9 mouse cellular contexts compared by ENCODE assay signal in genomic region chr2:178629756-178630155, GRCm38 (mm10).
A peak's percentile ranks its signal among the peaks of the same experiment; 100 is the strongest.
DNase-seq lines count a peak whose midpoint lies in the region; ATAC-seq and TF ChIP-seq lines count a peak whose summit lies in the region.
"Had no signal": no experiment of that assay in that cellular context is flagged by ENCODE, and none has a peak within 500 bp of the region (broad histone marks: within the 10 kb centered on the region; RNA-seq: fewer than 3 reads in every experiment).

No protein-coding gene starts in this region.

- ATAC-seq in hindbrain, embryonic 12.5 days (ENCODE audit: low FRiP score): 0 out of 2 replicates have a peak, but pooled peaks have one; percentile 24

- no peak for TF ChIP-seq POLR2A in cerebellum, adult 2 months (IDR thresholded peaks at IDR 0.05; ENCODE audit: borderline replicate concordance, insufficient read depth, low read length)
- TF ChIP-seq POLR2A in embryonic fibroblast, embryonic 13.5 days (IDR thresholded peaks at IDR 0.05; ENCODE audit: low read depth, low read length): no peak

- H3K27me3 ChIP-seq in cerebellum, adult 2 months (ENCODE audit: control insufficient read depth, insufficient read depth, low read length): no peaks in the 10 kb centered on the region
- H3K27me3 ChIP-seq in hindbrain, embryonic 12.5 days: no peaks in the 10 kb centered on the region
- H3K27me3 ChIP-seq: stomach, embryonic 15.5 days had no signal

- no peak overlapping the region for H3K9ac ChIP-seq in hindbrain, embryonic 12.5 days
- H3K9ac ChIP-seq: stomach, embryonic 15.5 days had no signal

- H3K9me3 ChIP-seq in hindbrain, embryonic 12.5 days (replicated peaks): no peaks in the 10 kb centered on the region
- H3K9me3 ChIP-seq: stomach, embryonic 15.5 days had no signal

- H3K4me1 ChIP-seq in cerebellum, adult 2 months (ENCODE audit: control insufficient read depth, insufficient read depth, low read length): peaks cover 5% of the 10 kb centered on the region
- no peaks in the 10 kb centered on the region for H3K4me1 ChIP-seq in embryonic fibroblast, embryonic 13.5 days (ENCODE audit: control insufficient read depth, insufficient read depth, low read length)
- H3K4me1 ChIP-seq in hindbrain, embryonic 12.5 days: peaks cover 30% of the 10 kb centered on the region

- DNase-seq in cerebellum, adult 2 months: peak; percentile 15 to 46
- no peak for DNase-seq in cerebellum, adult 11-12 months
- DNase-seq in adrenal gland, adult 2 months: peak; percentile 61
- peak; percentile 56 to 61 for DNase-seq in layer of hippocampus, postnatal 36 days
- DNase-seq in mesoderm, embryonic 11.5 days (ENCODE audit: low read depth, low spot score): peak; percentile 51
- peak; percentile 85 for DNase-seq in right cerebral cortex, postnatal 4 days

- H3K4me2 ChIP-seq in hindbrain, embryonic 12.5 days (replicated peaks): no peak overlapping the region
- H3K4me2 ChIP-seq: stomach, embryonic 15.5 days had no signal

- 33% methylated on average over 7 of the region's 7 CpGs for WGBS in cerebellum, adult 2 months
- 28% methylated on average over 7 of the region's 7 CpGs for WGBS in hindbrain, embryonic 12.5 days

- no peak overlapping the region for H3K4me3 ChIP-seq in cerebellum, adult 2 months (replicated peaks; ENCODE audit: insufficient read depth, low read depth, low read length)
- no peak overlapping the region for H3K4me3 ChIP-seq in embryonic fibroblast, embryonic 13.5 days (ENCODE audit: insufficient read depth, low read length)
- no peak overlapping the region for H3K4me3 ChIP-seq in hindbrain, embryonic 12.5 days
- H3K4me3 ChIP-seq: stomach, embryonic 15.5 days had no signal

- H3K27ac ChIP-seq in cerebellum, adult 2 months (ENCODE audit: insufficient read depth, low read length): no peak overlapping the region
- H3K27ac ChIP-seq in embryonic fibroblast, embryonic 13.5 days (ENCODE audit: insufficient read depth, low read length): no peak overlapping the region
- no peak overlapping the region for H3K27ac ChIP-seq in hindbrain, embryonic 12.5 days
- H3K27ac ChIP-seq: stomach, embryonic 15.5 days had no signal

- TF ChIP-seq CTCF in cerebellum, adult 2 months (IDR thresholded peaks at IDR 0.05; ENCODE audit: borderline replicate concordance, insufficient read depth, low read depth, low read length): peak; percentile 83
- TF ChIP-seq CTCF in embryonic fibroblast, embryonic 13.5 days (IDR thresholded peaks at IDR 0.05; ENCODE audit: borderline replicate concordance, insufficient read depth, low read length): peak; percentile 97

- H3K36me3 ChIP-seq in hindbrain, embryonic 12.5 days: no peaks in the 10 kb centered on the region
- H3K36me3 ChIP-seq: stomach, embryonic 15.5 days had no signal
